Mouse (Mus musculus) common myeloid progenitor, adult 5-6 weeks (primary cell): ENCODE results near the gene Apbb1ip. TPM values are rescaled to one million over a fixed set of nuclear protein-coding genes. Genes with fewer than 3 reads are reported as not detected.
A peak's percentile ranks its signal among the peaks of the same experiment; 100 is the strongest.

ENCODE experiments used
- ATAC-seq: replicated peaks from 2 replicates; pipeline ENCODE4 v1.8.0; 2016; ENCODE audit warnings: low read depth, mild to moderate bottlenecking, moderate TSS enrichment, inconsistent platforms; ENCODE audit not compliant: poor library complexity, severe bottlenecking
- total RNA-seq: library from RNA; stranded (forward); fragments of 200-1000, 187-1606 nt; gene quantifications from 2 replicates; pipeline ENCODE4 v1.2.3, GENCODE M21; 2017

Apbb1ip gene
- total RNA-seq, 1 experiment from 2014 or later: 43.8 TPM

DNA sequence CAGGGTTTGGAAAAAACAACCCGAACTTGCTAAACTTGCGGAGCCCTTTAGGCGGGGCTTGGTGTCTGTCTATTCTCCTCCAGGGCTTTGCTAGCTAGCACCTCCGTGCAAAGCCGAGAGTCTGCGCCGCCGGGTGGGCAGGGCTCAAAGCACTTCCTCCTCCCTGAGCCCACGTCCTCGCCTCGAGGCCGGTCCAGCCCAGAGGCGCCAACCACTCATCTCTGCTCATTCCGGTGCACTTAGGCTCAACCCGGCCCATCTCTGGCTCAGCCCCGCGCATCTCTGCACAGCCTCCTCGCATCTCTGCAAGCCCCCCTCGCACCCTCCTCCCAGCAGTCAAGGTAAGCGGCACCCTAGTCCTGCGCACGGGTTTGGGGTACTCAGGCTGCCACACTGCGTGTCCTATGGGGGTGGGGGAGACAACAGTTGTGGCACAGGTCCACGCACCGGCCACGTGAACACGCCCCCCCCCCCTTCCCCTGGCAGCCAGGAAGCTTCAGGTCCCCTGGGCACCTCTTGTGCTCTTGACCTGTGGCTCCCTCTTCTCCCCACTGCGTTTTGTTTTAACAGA, 372 bp downstream of the Apbb1ip start:
- peak; percentile 81 for ATAC-seq

DNA sequence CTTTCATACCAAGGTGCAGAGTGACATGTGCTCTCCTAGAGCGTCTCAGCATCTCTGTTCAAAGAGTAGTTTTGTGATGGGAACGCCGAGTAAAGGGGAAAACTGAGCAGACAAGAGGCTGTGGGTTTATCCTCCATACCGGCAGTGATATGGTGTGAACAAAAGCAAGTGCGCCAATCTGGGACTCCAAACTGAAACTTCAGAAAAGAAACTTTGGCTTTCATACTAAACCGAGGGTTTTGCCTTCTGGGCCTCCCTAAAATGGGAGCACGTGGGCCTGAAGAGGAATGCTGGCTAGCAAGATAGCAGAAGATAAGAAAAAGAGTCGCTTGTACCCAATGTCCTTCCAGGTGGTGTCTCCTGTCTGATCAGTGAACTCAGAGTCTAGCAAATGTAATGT, 1.3 kb downstream of the Apbb1ip start:
- ATAC-seq: no peak

DNA sequence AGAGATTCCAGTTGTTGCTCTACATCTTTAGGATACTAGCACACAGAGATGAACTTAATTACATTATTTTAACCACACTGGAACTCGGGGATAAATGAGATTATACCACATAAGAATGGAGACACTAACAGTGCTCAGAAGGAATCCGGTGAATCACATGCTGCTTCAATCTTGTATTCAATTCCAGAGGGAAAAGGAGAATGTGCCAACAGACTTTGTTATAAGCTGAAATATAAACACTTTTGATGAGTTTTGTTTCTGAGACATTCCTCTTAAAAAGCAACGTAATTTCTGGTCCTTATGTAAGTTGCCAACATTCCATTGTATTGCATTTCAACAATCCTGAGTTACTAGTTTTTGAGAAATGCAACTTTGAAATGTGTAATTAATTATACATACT, 1.8 kb downstream of the Apbb1ip start:
- ATAC-seq: no peak

DNA sequence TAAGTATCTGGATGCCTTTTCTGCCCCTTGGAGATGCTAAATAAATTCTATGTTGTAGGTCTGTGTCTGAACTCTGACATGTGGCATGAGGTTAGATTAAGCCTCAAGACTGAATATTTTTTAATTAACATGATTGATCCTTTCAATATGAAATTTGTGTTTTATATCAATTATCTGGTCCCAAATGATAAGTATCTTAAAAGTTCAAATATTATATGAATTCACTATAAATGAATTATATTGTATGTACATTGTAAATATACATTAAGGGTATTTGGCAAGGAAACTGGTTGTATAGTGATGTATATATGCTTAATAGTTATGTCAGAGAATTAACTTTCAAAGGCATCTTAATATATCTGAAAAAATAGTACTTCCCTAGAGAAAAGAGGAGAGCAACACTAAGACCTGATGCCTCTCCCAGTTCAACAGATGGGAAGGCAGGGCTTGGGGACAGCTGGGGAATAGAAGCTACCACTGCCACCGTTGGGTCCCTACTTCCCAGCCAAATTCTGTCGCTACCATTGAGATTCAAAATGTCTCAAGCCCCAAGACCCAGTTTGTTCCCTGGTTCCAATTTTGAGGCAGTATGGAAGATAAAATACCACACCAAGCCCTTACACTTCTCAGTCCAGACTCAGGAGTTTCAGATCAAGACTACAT, 2.8 kb downstream of the Apbb1ip start:
- no peak for ATAC-seq

DNA sequence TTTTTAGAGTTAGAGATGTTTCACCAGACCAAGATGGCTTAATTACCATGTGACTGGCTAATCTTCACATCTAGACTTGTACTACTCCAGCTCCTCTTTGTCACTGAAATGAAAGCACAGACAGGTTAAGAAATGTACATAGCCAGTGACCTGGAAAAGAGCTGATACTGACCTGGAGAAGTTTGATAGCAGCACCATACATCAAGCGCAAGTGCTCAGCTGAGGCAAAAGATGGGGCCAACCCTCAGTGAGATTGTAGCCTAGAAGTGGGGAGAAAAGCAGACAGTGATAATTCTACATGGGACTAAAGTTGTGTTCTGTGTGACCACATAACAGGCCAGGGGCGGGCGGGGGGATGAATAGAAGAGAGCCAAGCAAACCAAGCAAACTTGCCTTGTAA, 3.9 kb downstream of the Apbb1ip start:
- ATAC-seq: no peak

DNA sequence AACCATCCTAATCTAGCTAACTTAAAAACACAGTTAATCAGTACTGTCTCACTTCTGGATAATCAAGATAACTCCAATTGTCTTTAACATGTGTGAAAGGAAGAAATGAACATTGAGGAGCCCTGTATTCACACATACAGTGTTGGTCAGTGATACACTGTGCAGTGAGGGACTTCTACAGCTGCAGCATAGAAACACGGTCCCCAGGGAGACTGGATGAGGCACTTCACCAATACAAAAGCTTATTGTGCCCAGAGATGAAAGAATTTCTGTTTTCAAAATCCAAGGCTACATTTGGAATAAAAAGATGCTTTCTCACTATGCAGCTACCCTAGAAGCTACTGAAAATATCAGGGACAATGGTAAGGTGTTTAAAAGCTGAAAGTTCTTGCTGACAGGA, 7.0 kb downstream of the Apbb1ip start:
- ATAC-seq: no peak

DNA sequence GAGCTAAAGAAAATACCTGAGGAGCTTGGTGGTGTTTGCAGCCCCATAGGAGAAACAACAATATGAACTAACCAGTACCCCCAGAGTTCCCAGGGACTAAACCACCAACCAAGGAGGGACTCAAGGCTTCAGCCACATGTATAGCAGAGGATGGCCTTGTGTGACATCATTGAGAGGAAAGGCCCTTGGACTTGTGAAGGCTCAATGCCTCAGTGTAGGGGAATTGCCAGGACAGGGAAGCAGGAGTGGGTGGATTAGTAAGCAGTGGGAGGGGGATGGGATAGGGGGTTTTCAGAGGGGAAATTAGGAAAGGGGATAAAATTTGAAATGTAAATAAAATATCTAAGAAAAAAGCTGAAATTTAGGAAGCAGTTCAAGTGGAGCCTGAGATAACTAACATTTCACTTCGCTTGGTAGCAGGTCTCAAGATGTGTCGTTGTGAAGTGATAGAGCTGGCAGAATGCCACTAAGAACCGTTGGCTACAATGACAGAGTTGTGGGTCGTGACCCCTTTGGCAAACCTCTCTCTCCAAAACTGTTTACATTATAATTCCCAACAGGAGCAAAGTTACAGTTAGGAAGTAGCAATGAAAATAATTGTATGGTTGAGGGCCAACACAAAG, 7.6 kb downstream of the Apbb1ip start:
- no peak for ATAC-seq

DNA sequence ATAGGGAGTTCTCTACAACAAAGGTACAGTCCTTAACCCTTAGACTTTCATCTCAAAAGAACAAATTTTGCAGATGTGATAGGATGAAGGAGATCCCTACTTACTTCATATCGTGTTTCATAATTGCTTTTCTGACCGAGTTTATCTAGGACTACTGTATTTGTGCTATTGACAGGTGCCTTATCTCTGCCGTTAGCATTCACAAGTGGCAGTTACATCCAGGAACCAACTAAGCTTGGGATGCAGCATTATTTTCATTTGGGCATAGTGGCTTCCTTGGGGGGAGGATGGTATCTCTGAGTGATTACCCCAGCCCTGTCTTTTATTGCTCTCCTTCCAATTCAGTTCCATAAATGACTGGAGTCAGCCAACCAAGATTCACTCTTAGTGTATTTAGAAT, 8.2 kb downstream of the Apbb1ip start:
- ATAC-seq: no peak; the same call in 1 of the 2 replicates

DNA sequence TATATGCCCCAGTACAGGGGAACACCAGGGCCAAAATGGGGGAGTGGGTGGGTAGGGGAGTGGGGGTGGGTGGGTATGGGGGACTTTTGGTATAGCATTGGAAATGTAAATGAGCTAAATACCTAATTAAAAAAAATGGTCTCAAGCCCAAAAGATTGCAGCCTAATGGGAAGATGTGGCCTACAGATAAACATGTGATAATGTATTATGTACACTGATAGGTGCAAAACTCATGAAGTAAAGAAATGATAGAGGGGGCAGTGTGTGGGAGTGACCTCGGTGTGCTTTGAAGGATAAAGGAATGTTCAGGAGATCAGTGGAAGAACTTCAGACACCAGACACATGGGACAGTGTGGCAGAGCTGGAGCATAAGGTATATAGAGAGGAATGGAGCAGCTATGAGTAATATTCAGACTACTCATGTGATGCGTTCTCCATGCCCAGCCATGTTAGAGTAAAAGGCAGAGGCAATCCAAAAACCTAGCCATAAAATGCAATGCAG, 9.3 kb downstream of the Apbb1ip start:
- no peak for ATAC-seq

DNA sequence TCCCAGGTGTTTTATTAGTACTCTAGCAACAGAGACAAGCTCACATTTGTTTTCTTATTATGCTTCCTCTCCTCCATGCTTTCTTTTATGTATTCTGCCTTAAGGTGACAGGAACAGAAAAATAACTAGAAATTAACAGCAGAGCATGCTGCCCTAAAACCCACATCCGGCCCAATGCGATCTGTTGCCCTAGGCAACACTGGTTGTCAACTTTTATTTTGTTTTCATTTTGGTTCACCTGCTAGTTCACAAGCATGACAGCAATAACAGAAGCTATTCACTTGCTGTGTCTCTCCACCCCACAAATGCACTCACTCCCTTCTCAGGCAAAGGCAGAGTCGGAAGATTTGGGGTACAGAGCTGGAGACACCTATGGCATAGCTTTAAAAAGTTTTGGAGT, 10.3 kb downstream of the Apbb1ip start:
- peak; percentile 87 for ATAC-seq

DNA sequence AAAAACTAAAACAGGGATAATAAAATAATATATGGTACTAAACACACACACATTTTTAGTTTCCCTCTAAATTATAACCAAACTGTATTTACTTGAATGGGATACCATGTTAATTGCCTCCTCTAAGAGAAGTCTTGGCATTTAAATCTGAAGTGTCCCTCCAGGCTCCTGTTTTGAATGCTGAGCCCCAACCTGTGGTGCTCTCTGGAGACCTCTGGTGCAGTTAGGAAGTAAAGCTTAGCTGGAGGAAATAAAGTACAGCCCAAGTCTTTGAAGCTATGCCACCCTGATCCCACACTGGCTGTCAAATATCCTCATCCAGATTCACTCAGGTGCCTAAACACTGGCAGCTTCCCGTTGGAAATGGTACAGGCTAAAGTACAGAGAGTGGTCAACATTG, 10.9 kb downstream of the Apbb1ip start:
- no peak for ATAC-seq

DNA sequence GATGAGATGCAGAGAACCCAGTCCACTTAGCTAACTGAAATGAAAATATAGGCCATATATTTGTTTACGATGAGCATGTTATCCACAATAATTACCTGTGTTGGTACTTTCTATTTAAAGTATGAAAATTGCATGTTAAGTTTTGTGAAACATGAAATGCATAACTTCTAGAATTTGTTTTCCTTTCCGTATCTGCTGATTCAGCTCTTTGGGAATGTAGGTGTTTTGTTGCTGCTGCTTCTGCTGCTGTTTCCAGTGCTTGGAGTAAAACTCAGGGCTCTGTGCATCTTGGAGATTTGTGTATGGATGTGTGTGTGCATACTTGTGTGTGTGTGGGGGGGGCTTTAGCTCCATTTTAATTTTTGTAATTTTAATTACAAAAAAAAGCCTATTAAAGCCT, 14.8 kb downstream of the Apbb1ip start:
- ATAC-seq: no peak

DNA sequence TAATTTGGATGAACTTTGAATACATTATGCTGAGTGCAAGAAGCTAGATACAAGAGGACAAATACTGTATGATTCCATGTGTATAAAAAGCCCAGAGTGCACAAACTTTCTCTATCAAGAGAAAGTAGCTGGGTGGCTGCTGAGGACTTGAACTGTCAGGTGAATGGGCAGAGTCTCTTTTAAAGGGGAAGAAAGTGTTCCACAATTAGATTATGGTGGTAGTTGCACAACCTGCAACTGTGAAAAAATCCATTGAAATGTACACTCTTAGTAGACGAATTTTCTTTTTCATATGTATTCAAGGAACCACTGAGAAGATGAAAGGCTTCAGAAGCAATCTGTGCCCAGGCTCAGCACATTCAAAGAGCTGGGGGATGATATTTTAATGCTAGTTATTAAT, 15.7 kb downstream of the Apbb1ip start:
- no peak for ATAC-seq

DNA sequence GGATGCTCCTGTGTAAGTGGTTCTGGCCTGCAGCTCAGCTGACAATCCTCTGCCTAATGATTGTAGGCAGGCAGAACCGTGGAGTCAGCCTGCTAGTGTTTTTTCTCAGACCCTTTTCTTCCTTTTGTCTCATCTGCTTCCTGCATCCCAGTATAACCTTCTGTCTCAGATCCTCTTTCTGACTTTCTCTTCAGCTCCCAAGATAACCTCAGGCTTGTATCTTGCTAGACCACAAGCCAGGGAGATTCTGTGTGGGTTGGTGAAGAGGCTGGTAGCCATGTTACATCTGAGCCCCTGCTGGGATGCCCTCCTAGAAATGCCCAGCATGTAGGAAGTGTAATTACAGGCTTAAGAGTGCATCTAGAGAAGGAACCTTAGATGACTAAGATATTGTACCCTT, 16.5 kb downstream of the Apbb1ip start:
- ATAC-seq: peak; percentile 95

DNA sequence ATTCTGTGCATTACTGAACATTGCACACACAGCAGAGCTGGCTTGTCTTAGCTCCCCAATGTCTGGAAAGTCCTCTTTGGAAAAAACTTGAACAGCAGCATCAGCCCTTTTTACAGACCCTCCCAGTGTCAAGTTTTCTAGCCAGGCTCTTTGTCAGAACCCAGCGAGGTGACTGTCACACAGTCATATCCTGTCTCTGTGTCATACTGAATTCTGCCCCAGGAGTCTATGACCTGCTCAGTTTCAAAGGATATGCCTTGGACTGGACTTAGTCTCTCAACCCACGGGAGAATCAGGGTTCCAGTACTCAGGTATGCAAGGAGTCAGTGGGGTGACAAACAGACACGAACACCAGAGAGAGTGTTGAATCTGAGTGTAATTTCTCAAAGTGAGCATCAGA, 21.2 kb downstream of the Apbb1ip start:
- no peak for ATAC-seq

DNA sequence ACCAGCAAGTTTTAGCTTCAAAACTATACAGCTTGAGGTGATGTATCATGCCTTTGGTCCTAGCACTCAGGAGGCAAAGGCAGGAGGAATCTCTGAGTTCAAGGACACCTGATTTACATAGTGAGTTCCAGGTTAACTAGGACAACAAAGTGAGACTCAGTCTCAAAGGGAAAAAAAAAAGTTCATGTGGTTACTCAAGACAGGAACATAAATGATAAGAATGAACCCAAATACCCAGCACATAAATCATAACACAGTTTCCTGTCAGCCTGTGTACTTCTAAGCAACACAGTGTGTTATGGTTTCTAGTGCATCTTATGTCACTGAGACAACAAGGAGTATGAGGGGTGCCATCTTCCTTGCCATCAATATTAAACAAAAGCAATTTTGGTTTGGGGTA, 22.6 kb downstream of the Apbb1ip start:
- peak; percentile 58 for ATAC-seq

DNA sequence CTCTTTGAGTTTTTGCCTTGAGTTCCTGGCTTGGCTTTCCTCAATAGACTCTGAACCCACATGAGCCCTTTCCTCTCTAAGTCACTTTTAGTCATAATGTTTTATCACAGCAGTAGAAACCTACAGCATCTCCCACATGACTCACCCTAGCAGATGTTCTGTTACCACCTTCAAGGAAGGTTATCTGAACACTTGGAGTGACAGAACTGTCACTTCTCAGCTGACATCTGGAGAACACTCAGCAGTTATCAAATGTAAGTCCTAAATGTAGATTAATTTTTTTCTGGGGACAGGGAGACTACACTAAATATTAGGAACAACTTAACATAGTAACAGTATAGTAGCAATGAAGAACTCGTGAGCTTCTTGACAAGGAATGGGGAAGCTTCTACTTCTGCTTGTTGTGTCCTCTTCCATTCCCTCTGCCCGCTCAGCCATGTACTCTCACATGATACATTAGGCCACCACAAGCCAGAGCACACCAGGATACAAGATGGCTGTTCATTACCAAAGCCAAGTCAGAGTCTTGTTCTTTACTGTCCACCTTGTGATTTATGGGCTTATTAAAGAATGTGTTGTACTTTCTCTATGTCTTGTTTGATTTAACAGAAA, 25.6 kb downstream of the Apbb1ip start:
- peak; percentile 53 for ATAC-seq

DNA sequence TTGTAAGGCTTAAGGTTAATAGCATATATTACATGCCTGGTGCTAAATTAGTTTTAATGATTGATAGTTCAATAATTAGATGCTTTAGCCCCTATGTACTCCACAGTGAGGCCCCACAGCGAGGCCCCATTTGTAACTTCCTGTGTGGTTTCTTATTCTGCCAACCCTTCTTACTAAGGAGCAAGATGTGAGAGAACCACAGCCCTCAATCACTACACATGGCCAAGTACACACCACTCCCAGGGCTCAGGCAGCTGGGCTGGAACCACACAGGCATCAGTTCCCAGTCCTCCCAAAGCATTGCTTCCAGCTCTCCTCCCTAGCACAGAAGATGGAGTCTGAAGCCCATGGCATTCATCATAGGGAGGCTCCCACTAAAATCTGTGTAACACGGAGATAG, 31.7 kb downstream of the Apbb1ip start:
- ATAC-seq: peak; percentile 87

DNA sequence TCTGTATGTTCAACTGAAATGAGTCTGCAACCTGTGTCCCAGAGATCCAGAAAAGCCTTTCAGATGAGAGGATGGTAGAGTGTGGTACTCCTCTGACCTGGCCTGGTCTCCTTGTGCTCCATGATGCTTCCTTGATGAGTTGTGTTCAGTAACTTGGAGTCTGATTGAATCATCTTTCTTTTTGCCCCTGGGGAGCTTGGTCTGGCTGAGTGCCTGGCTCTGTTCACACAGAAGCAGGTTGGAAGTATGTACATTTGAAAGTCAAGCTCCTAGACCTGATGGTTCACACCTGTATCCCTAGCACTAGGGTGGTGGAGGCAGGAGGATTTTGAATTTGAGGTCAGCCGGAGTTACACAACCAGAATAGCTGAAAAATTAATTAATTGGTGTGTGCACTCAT, 32.7 kb downstream of the Apbb1ip start:
- ATAC-seq: no peak

DNA sequence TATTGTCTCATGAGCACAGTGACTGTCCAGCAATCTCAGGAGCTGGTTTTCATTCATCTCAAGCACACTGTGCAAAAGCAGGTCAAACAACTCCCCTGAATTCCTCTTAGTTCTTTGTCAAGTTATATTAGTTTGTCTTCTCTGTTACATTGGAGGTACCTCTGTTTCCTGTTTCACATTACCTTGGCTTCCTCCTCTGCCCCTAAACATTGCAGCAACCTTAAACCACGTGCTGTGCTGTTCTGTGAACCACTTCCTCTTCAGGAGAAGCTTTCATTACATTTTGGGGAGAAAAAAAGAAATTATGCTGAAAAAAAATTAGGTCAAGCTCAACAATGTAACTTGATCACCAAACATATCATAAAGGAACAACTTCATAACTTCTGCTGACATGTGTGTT, 33.4 kb downstream of the Apbb1ip start:
- peak; percentile 70 for ATAC-seq

DNA sequence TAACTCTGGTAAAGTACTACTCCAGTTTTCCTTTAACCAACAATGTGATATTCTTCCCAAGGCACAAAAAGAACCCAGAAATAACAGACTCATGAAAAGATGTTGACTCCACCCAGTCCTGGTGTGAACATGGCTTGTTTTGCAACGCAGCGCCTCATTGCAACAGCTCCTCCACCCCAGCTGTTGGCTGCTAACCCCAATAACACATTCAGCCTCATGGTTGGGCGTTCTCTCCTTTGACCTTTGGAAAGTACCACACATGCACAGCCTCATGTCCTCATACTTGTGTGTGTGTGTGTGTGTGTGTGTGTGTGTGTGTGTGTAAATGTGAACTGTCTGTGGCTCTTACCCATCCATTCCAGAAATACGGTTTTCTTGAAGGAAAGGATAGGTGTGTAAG, 37.0 kb downstream of the Apbb1ip start:
- 0 out of 2 replicates have a peak, but pooled peaks have one; percentile 33 for ATAC-seq
